24 mouse cellular contexts compared by ENCODE assay signal in the genomic region with DNA sequence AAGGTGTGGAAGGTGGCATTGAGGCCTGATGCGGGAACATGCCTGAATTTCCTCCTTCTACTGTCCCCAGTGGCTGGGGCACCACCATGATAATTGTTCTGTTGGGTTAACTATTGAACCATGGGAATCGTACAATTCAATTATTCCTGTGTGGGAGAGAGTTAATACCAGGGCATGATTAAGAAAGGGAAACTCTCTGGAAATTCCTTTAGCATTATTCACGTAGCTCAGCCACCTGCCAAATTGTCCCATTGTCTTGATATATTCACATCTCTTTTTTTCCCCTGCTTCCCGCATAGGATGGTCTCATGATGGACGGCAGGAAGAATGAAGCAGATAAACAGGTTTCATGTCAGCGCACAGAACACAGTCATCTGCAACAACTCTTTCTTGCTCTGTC.
"Had no signal": no experiment of that assay in that cellular context is flagged by ENCODE, and none has a peak within 500 bp of the region (broad histone marks: within the 10 kb centered on the region; RNA-seq: fewer than 3 reads in every experiment).

No protein-coding gene starts in this region.

- H3K27ac ChIP-seq: heart, adult 2 months; hindbrain, embryonic 13.5 days; hindbrain, embryonic 15.5 days; hindbrain, postnatal 0 days; layer of hippocampus, adult 2 months; limb, embryonic 10.5 days; limb, embryonic 12.5 days; liver, embryonic 13.5 days; liver, embryonic 15.5 days had no signal

- DNase-seq: gastrocnemius, postnatal 14 days; gastrocnemius, postnatal 36 days; heart, adult 11 months; heart, adult 2 months; heart, postnatal 14 days; heart, postnatal 36 days; kidney, adult 18-20 months; kidney, adult 8-10 months; kidney, postnatal 10 days; kidney, postnatal 25 days; kidney, postnatal 4 days; layer of hippocampus, adult 9-11 months; layer of hippocampus, postnatal 36 days; liver; liver, embryonic 13.5 days; liver, postnatal 0 days had no signal

- H3K4me3 ChIP-seq: heart, adult 2 months; heart, embryonic 12.5 days; hindbrain, embryonic 13.5 days; hindbrain, embryonic 15.5 days; layer of hippocampus, adult 2 months; limb, embryonic 10.5 days; limb, embryonic 12.5 days; liver, embryonic 13.5 days; liver, embryonic 15.5 days had no signal

- H3K4me1 ChIP-seq: heart, embryonic 12.5 days; hindbrain, embryonic 13.5 days; hindbrain, embryonic 15.5 days; limb, embryonic 10.5 days; limb, embryonic 12.5 days; liver, embryonic 13.5 days; liver, embryonic 15.5 days had no signal
